Mouse (Mus musculus) ES-Bruce4 (cell line): ENCODE measurements around the gene Sart1.

ENCODE experiments used
- CTCF ChIP-seq: IDR thresholded peaks from one replicate; pipeline ENCODE4 v1.8.1; 2011; ENCODE audit warnings: low read depth, low read length
- EP300 ChIP-seq: IDR thresholded peaks from 2 replicates; pipeline ENCODE4 v1.6.1; 2011; ENCODE audit warnings: low read depth, low read length; ENCODE audit not compliant: insufficient read depth
- POLR2A ChIP-seq: IDR thresholded peaks from one replicate; pipeline ENCODE4 v1.8.1; 2011; ENCODE audit warnings: low read length; ENCODE audit not compliant: insufficient read depth

DNA sequence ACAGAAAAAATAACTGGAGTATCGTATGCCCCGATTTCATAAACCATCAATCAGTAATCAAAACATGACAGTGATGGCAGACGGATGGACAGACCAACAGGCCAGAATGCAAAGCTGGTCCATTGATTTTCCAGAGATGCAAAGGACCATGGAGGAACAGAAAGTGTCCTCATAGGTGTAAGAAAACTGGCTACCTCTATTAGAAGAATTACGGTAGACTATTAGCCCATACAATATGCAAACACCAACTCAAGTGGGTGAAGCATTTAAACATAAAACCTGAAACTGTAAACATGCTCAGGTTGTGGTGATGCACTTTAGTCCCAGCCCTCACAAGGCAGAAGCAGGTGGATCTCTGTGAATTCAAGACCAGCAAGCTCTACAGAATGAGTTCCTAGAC lies 6.9 kb upstream of the Sart1 start:
- TF ChIP-seq EP300 (no peak), CTCF (no peak), POLR2A (no peak)
